In the genomic region with DNA sequence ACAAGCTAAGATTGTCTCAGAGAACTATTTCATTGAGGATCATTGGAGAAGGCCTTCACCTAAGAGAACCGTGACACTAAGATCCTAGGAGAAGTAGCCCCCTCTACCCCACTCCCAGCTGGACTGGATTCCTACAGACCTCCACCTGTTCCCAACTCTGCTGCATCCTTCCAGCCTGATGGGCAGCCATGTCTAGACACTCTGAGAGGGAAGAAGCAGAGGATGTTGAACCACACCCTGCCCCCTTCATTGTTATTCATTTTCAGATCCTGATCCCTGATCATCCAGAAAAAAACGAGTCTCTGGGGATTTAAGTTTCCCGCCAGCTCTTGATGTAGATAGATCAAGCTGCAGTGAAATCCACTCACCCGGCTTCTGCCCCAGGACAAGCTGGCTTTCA, we compare ENCODE assay signal across 26 mouse cellular contexts. TPM values are rescaled to one million over a fixed set of nuclear protein-coding genes. Genes with fewer than 3 reads are reported as not detected.
DNase-seq lines count a peak whose midpoint lies in the region; ATAC-seq lines count a peak whose summit lies in the region.
"Had no signal": no experiment of that assay in that cellular context is flagged by ENCODE, and none has a peak within 500 bp of the region (broad histone marks: within the 10 kb centered on the region; RNA-seq: fewer than 3 reads in every experiment).

No protein-coding gene starts in this region.

- no peaks in the 10 kb centered on the region for H3K27me3 ChIP-seq in liver, embryonic 11.5 days (replicated peaks; ENCODE audit: control insufficient read depth, insufficient read depth, low read length)
- no peaks in the 10 kb centered on the region for H3K27me3 ChIP-seq in liver, embryonic 12.5 days (replicated peaks)
- H3K27me3 ChIP-seq: embryonic facial prominence, embryonic 13.5 days; embryonic facial prominence, embryonic 15.5 days; forebrain, embryonic 12.5 days had no signal

- H3K9ac ChIP-seq in liver, embryonic 11.5 days (ENCODE audit: low read depth, low read length), result no peak overlapping the region
- H3K9ac ChIP-seq in liver, embryonic 12.5 days, result no peak overlapping the region
- H3K9ac ChIP-seq: embryonic facial prominence, embryonic 13.5 days; embryonic facial prominence, embryonic 15.5 days; forebrain, embryonic 12.5 days; forebrain, postnatal 0 days had no signal

- H3K4me3 ChIP-seq in liver, embryonic 11.5 days (ENCODE audit: low read depth, low read length), result no peak overlapping the region
- no peak overlapping the region for H3K4me3 ChIP-seq in liver, embryonic 12.5 days
- H3K4me3 ChIP-seq in brown adipose tissue, adult 24 weeks (ENCODE audit: insufficient read depth, low read depth, low read length), result no peak overlapping the region
- H3K4me3 ChIP-seq: embryonic facial prominence, embryonic 13.5 days; embryonic facial prominence, embryonic 15.5 days; erythroblast, embryonic 14.5 days; forebrain, embryonic 10.5 days; forebrain, embryonic 12.5 days had no signal

- 78% methylated on average over 4 of the region's 4 CpGs for WGBS in liver, embryonic 11.5 days
- WGBS in liver, embryonic 12.5 days (ENCODE audit: insufficient replicate concordance), result 66% methylated on average over 4 of the region's 4 CpGs

- peaks cover 3% of the 10 kb centered on the region; the same call in 1 of the 2 replicates for H3K9me3 ChIP-seq in liver, embryonic 11.5 days (ENCODE audit: control insufficient read depth, low read length)
- peaks cover 5% of the 10 kb centered on the region; the same call in 1 of the 2 replicates for H3K9me3 ChIP-seq in liver, embryonic 12.5 days (replicated peaks)

- no peak overlapping the region for H3K4me2 ChIP-seq in liver, embryonic 11.5 days
- no peak overlapping the region for H3K4me2 ChIP-seq in liver, embryonic 12.5 days
- H3K4me2 ChIP-seq: embryonic facial prominence, embryonic 13.5 days; embryonic facial prominence, embryonic 15.5 days; forebrain, embryonic 12.5 days had no signal

- H3K27ac ChIP-seq in liver, embryonic 11.5 days (ENCODE audit: low read depth, low read length), result no peak overlapping the region
- H3K27ac ChIP-seq in liver, embryonic 12.5 days, result no peak overlapping the region
- 0 out of 2 replicates have a peak overlapping the region, but pooled peaks have one; percentile 39 for H3K27ac ChIP-seq in brown adipose tissue, adult 24 weeks (replicated peaks; ENCODE audit: low read depth, low read length)
- H3K27ac ChIP-seq: embryonic facial prominence, embryonic 13.5 days; embryonic facial prominence, embryonic 15.5 days; forebrain, embryonic 10.5 days; forebrain, embryonic 12.5 days had no signal

- no peaks in the 10 kb centered on the region for H3K36me3 ChIP-seq in liver, embryonic 11.5 days (ENCODE audit: control insufficient read depth, insufficient read depth, low read length)
- no peaks in the 10 kb centered on the region for H3K36me3 ChIP-seq in liver, embryonic 12.5 days
- H3K36me3 ChIP-seq: embryonic facial prominence, embryonic 13.5 days; embryonic facial prominence, embryonic 15.5 days; forebrain, embryonic 10.5 days; forebrain, embryonic 12.5 days; G1E had no signal

- H3K4me1 ChIP-seq in liver, embryonic 11.5 days (replicated peaks; ENCODE audit: control insufficient read depth, insufficient read depth, low read length), result no peaks in the 10 kb centered on the region
- no peaks in the 10 kb centered on the region for H3K4me1 ChIP-seq in liver, embryonic 12.5 days
- H3K4me1 ChIP-seq in brown adipose tissue, adult 24 weeks (ENCODE audit: control insufficient read depth, insufficient read depth, insufficient read length, low read length), result peaks cover 14% of the 10 kb centered on the region
- H3K4me1 ChIP-seq: embryonic facial prominence, embryonic 15.5 days had no signal

- DNase-seq in liver, embryonic 11.5 days (ENCODE audit: low spot score), result peak; percentile 15
- DNase-seq in R1 (ENCODE audit: low read depth, low spot score), result peak; percentile 63
- no peak for DNase-seq in kidney, adult 11 months
- DNase-seq in right cerebral cortex, postnatal 10 days (ENCODE audit: low spot score in 2 of 2), result no peak
- DNase-seq: adrenal gland, adult 8-10 months; adrenal gland, postnatal 14 days; adrenal gland, postnatal 36 days; cerebellum, adult 11 months; cerebellum, adult 18-20 months; cerebellum, adult 8-10 months; cerebellum, adult 9-11 months; cerebellum, postnatal 14 days; cerebellum, postnatal 36 days; embryo, embryonic 11 days; forebrain, postnatal 0 days had no signal

- ATAC-seq in liver, embryonic 11.5 days (replicated peaks; ENCODE audit: low FRiP score), result no peak
- no peak for ATAC-seq in liver, embryonic 12.5 days
- ATAC-seq: activated CD4-positive, CD25-positive, alpha-beta regulatory T cell, adult 4 months; forebrain, embryonic 14.5 days; forebrain, postnatal 0 days had no signal

RNA-seq across cellular contexts. Expression of gene Ccrl2, which starts 15.7 kb away (rescaled TPM):
- 4.7 and 5.2 TPM in 2 replicates for polyA plus RNA-seq in liver, embryonic 11.5 days (2014; fragmentation: Nextera tagmentation; extraction: Ambion mirVana)
- polyA plus RNA-seq in liver, embryonic 12.5 days (2016; fragmentation: Nextera tagmentation; extraction: Ambion mirVana), result 12.2 and 13.4 TPM in 2 replicates
- polyA plus RNA-seq in brown adipose tissue, adult 24 weeks (2012; ENCODE audit: insufficient read depth, insufficient read length, missing spikeins), result 1.3 and 1.6 TPM in 2 replicates
- polyA plus RNA-seq: C2C12 had no signal

RNA-seq across cellular contexts. Expression of gene Lrrfip2, which starts 44.4 kb away (rescaled TPM):
- polyA plus RNA-seq in liver, embryonic 11.5 days (2014; fragmentation: Nextera tagmentation; extraction: Ambion mirVana), result 40.0 and 40.3 TPM in 2 replicates
- 29.5 and 30.6 TPM in 2 replicates for polyA plus RNA-seq in liver, embryonic 12.5 days (2016; fragmentation: Nextera tagmentation; extraction: Ambion mirVana)
- 36.9 and 43.5 TPM in 2 replicates for polyA plus RNA-seq in brown adipose tissue, adult 24 weeks (2012; ENCODE audit: insufficient read depth, insufficient read length, missing spikeins)

RNA-seq across cellular contexts. Expression of gene Ltf, which starts 53.9 kb away (rescaled TPM):
- polyA plus RNA-seq in liver, embryonic 11.5 days (2014; fragmentation: Nextera tagmentation; extraction: Ambion mirVana), result 7.2 and 8.8 TPM in 2 replicates
- 17.0 and 18.7 TPM in 2 replicates for polyA plus RNA-seq in liver, embryonic 12.5 days (2016; fragmentation: Nextera tagmentation; extraction: Ambion mirVana)
- not detected in 2 replicates for polyA plus RNA-seq in brown adipose tissue, adult 24 weeks (2012; ENCODE audit: insufficient read depth, insufficient read length, missing spikeins)
- polyA plus RNA-seq: activated CD4-positive, CD25-positive, alpha-beta regulatory T cell, adult 4 months; C2C12; erythroblast, embryonic 14.5 days; forebrain, embryonic 10.5 days; G1E had no signal

Comparison
In these comparisons a context has a peak if more than half of its experiments do, and no peak if none do; other contexts are left out.
1. DNase-seq: peak in liver, embryonic 11.5 days (single experiment) and R1 (single experiment); none in kidney, adult 11 months (single experiment) and right cerebral cortex, postnatal 10 days (0 of 2).